Mouse (Mus musculus) limb, embryonic 13.5 days (tissue): ENCODE data around the gene Prr7. TPM values are rescaled to one million over a fixed set of nuclear protein-coding genes. Genes with fewer than 3 reads are reported as not detected.

Experiments used
- ATAC-seq: fragments of 200-750 bp; cut with Nextera tagmentation; 2 replicates; pipeline ENCODE4 v1.8.0; 2017; ENCODE audit warnings: low read depth, moderate number of reproducible peaks, moderate TSS enrichment; ENCODE audit not compliant: low FRiP score
- H3K27ac ChIP-seq: fragments of 300-500 bp; sonication (generic); 2 replicates; pipeline ENCODE4 v1.5.1; 2015; ENCODE audit warnings: inconsistent platforms, mild to moderate bottlenecking, moderate library complexity
- H3K27me3 ChIP-seq: fragments of 300-500 bp; sonication (generic); 2 replicates; pipeline ENCODE4 v1.6.1; 2015; ENCODE audit warnings: mild to moderate bottlenecking, inconsistent platforms
- H3K36me3 ChIP-seq: fragments of 300-500 bp; sonication (generic); 2 replicates; pipeline ENCODE4 v1.6.1; 2015; ENCODE audit warnings: inconsistent platforms, mild to moderate bottlenecking, moderate library complexity
- H3K4me1 ChIP-seq: fragments of 300-500 bp; sonication (generic); 2 replicates; pipeline ENCODE4 v1.6.1; 2015; ENCODE audit warnings: inconsistent platforms
- H3K4me2 ChIP-seq: fragments of 300-500 bp; sonication (generic); replicated peaks from 2 replicates; pipeline ENCODE4 v1.6.1; 2015; ENCODE audit warnings: inconsistent platforms, mild to moderate bottlenecking, moderate library complexity
- H3K4me3 ChIP-seq: fragments of 300-500 bp; sonication (generic); 2 replicates; pipeline ENCODE4 v1.5.1; 2015; ENCODE audit warnings: moderate library complexity, mild to moderate bottlenecking, inconsistent platforms
- H3K9ac ChIP-seq: fragments of 300-500 bp; sonication (generic); 2 replicates; pipeline ENCODE4 v1.6.1; 2015; ENCODE audit warnings: mild to moderate bottlenecking, inconsistent platforms
- H3K9me3 ChIP-seq: fragments of 300-500 bp; sonication (generic); 2 replicates; pipeline ENCODE4 v1.6.1; 2016; ENCODE audit warnings: inconsistent platforms
- WGBS: fragments of 180-500 bp; shearing (Covaris S2); methylation state at CpG from one replicate; pipeline ENCODE4 v1.1.7; 2015; 5-methylcytosine and 5-hydroxymethylcytosine counted together
- polyA plus RNA-seq: library from polyadenylated mRNA; unstranded; fragments of >200 nt; fragmentation: Nextera tagmentation; extraction: Ambion mirVana; gene quantifications from 2 replicates; pipeline ENCODE4 v1.2.1, GENCODE M21; 2015

Prr7 gene
- polyA plus RNA-seq, result 0.79 and 0.87 TPM in 2 replicates

DNA sequence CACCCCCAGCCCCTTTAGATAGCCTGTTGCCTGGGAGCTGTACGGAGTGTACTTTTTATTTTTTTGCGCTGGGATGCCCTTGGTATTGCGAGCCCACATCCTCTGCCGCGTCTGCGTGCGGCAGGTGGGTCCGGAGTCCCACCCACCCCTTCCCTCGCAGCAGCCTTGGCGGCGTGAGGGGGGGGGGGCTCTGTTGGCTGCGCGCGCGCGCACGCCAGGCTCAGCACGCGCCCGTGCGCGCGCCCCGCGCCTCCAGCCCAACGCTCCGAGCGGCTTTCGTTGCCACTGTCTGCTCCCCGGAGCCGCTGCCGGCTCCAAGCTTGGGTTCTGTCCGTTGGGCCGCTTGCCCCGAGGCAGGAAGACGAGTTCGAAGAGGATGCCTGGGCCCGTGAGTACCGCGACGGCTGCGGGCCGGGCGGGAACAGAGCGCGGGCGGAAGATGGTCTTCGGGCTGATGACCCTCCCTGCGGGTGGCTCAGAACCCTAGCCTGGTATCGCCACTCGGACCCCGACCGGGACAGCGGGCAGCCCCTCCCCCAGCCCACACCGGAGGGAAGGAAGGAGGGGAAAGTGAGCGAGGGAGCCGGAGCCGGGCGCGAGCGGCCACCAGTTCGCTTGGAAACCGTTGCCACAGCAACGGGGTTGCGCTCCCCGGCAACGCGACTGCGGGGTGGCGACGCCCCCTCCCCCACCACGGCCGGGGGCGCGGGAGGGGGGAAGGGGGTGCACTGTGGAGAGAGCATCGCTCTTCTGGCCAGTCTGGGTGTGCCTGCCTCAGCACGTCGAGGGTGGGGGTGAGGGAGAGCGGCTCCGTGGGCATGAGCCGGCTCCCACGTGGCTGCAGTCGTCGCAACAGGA, at the start of gene Prr7:
Prr7 (plus strand) TSS at position 241 of the 858 bp plus-strand sequence.
- peak; percentile 65 for ATAC-seq
- H3K4me3 ChIP-seq, result peak within 1 kb of the TSS; percentile 78
- H3K4me2 ChIP-seq, result peak within 1 kb of the TSS; percentile 91
- peak within 1 kb of the TSS; percentile 81 for H3K27ac ChIP-seq
- WGBS, result under 1% methylated on average over 81 of the region's 84 CpGs
- peaks cover 30% of the 10 kb centered on the region for H3K4me1 ChIP-seq
- H3K9ac ChIP-seq, result peak within 1 kb of the TSS; percentile 84
- no peaks in the 10 kb centered on the region for H3K27me3 ChIP-seq
- H3K9me3 ChIP-seq, result no peaks in the 10 kb centered on the region
- H3K36me3 ChIP-seq, result peaks cover 29% of the 10 kb centered on the region

DNA sequence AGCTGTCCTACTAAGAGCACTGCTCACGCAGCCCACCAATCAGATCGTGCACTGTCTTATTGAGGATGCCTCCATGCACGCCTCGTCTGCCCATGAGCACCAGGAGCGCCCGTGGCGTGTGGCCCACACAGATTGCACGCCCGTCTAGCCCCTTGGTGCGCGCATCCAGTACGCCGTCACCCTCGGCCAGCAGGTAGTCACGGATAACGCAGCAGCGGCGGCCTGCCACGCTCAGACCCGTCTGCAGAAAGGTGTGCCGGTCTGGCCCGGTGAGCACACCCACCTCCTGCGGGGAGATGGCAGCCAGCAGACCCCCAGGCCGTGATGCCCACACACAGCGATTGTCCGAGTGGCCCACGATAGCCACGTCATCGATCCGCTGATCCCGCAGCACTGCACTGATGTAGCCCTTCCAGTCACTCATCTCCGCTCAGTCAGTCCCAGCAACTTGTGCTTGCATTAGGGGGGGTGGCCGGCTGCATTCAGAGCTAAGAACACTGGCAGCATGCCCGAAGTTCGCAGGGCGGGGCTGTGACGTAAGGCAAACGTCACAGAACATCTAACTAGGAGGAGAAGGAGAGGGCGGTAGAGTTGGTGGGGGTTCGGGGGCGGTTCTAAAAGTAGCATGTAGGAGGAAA, 49.2 kb upstream of the Prr7 start, which contains the start of gene Pfn3:
Pfn3 (minus strand) TSS at position 490 of the 638 bp plus-strand sequence.
- no peaks in the 10 kb centered on the region for H3K9me3 ChIP-seq
- H3K4me2 ChIP-seq, result peak within 1 kb of the TSS; percentile 78
- H3K36me3 ChIP-seq, result no peaks in the 10 kb centered on the region
- H3K27ac ChIP-seq, result no peak within 1 kb of the TSS
- H3K4me1 ChIP-seq, result peaks cover 13% of the 10 kb centered on the region; the same call in 1 of the 2 replicates
- peaks cover 55% of the 10 kb centered on the region for H3K27me3 ChIP-seq
- peak within 1 kb of the TSS; percentile 43 for H3K4me3 ChIP-seq
- WGBS, result 11% methylated on average over 41 of the region's 41 CpGs
- peak; percentile 49; the same call in 1 of the 2 replicates for ATAC-seq
- peak within 1 kb of the TSS; percentile 66 for H3K9ac ChIP-seq

DNA sequence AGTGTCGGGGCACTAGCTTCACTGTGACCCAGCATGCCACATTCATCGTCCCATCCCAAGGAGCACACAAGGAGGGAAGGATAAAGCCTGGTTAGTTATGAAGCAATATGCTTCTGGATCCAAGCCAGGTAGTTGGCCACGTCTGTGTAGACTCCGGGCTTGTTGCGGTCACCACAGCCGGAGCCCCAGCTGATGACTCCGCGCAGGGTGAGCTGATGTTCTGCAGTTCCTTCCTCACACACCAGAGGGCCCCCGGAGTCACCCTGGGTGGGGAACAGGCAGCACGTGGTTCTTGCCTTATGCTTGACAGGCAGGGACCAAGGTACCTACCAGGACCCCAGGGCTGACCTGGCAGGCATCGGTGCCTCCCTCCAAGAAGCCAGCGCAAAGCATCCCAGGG, 46.1 kb upstream of the Prr7 start:
- WGBS, result 14% methylated on average over 12 of the region's 12 CpGs
- Histone ChIP-seq H3K9me3 (no peaks in the 10 kb centered on the region), H3K27ac (no peak overlapping the region), H3K27me3 (peaks cover 83% of the 10 kb centered on the region), H3K36me3 (no peaks in the 10 kb centered on the region), H3K4me1 (peaks cover 31% of the 10 kb centered on the region), H3K4me3 (no peak overlapping the region), H3K4me2 (peak overlapping the region; percentile 37), H3K9ac (no peak overlapping the region)
- ATAC-seq, result peak; percentile 77

DNA sequence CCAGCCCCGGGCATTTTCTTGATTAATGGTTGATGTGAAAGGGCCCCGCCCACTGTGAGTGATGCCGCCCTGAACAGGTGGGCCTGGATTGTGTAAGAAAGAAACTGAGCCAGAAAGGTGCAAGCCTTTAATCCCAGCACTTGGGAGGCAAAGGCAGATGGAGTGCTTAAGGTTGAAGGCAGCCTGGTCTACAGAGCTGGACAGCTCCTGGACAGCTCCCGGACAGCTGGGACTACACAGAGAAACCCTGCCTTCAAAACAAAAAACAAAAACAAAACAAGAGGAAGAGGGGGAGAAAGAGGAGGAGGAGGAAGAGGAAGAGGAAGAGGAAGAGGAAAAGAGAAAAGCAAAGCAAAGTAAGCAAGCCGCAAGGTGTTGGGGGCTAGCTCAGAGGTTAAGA, 44.9 kb upstream of the Prr7 start:
- WGBS, result 81% methylated on average over 5 of the region's 5 CpGs
- Histone ChIP-seq H3K4me3 (no peak overlapping the region), H3K9me3 (no peaks in the 10 kb centered on the region), H3K27ac (no peak overlapping the region), H3K9ac (no peak overlapping the region), H3K4me1 (peaks cover 31% of the 10 kb centered on the region), H3K27me3 (peaks cover 76% of the 10 kb centered on the region), H3K36me3 (no peaks in the 10 kb centered on the region), H3K4me2 (no peak overlapping the region)
- no peak for ATAC-seq

- no peaks in the 10 kb centered on the region for H3K9me3 ChIP-seq
- H3K36me3 ChIP-seq, result no peaks in the 10 kb centered on the region
- no peak overlapping the region for H3K27ac ChIP-seq
- WGBS, result 27% methylated on average over 51 of the region's 51 CpGs
- H3K4me1 ChIP-seq, result peaks cover 24% of the 10 kb centered on the region
- H3K27me3 ChIP-seq, result peaks cover 64% of the 10 kb centered on the region
- no peak for ATAC-seq
- peak overlapping the region; percentile 57 for H3K4me2 ChIP-seq
- peak overlapping the region; percentile 31 for H3K4me3 ChIP-seq
- H3K9ac ChIP-seq, result no peak overlapping the region
These were observed 43.8 kb upstream of the Prr7 start for GRCm38 (mm10) chr13:55420018-55420932.

DNA sequence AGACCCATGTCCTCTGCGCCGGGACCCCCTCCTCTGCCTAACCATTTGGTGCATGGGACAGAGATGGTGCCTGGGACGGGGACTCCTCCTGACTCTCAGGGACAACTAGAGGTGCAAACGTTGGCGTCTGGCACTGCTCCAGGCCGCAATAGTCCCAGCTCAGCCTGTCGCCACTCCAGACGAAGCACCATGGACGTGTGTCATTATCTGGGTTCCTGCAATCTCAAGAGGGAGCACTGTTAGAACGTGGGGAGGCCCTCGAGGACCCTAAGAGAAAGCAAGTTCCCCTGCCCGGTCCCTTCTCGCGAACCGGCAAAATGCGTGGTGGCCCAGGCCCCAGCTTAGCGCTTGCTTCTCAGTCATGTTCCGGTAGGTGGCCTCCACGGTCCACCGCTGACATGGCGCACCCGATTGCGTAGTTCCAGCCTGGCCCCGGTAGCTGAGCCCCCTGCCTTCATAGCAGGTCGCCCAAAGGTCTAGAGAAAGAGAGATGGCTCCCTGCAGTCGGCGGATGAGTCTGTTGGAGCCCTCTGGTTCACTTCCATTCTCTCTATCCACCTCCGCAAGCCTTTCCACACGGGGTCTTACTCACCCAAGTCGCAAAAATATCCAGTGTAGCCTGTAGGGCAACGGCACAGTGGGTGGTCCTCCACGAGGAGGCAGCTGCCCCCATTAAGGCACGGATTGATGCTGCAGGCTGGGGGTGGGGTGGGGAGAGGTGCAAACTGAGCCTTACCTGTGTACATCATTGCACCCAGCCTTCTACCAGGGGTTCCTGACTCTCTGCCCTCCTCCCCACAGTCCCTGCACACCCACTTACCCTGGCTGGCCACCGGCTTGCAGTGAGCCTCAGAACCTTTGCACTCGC, 42.9 kb upstream of the Prr7 start:
- peaks cover 62% of the 10 kb centered on the region for H3K27me3 ChIP-seq
- H3K4me2 ChIP-seq, result peak overlapping the region; percentile 57
- peak overlapping the region; percentile 53; the same call in 1 of the 2 replicates for H3K9ac ChIP-seq
- peak overlapping the region; percentile 31 for H3K4me3 ChIP-seq
- no peaks in the 10 kb centered on the region for H3K9me3 ChIP-seq
- no peaks in the 10 kb centered on the region for H3K36me3 ChIP-seq
- H3K27ac ChIP-seq, result no peak overlapping the region
- peaks cover 24% of the 10 kb centered on the region for H3K4me1 ChIP-seq
- peak; percentile 64; the same call in 1 of the 2 replicates for ATAC-seq
- WGBS, result 10% methylated on average over 35 of the region's 35 CpGs

GRCm38 (mm10) chr13:55426613-55427012, 37.5 kb upstream of the Prr7 start, which contains the start of gene F12:
Gene F12, minus strand, starts transcription at chr13:55426793.
- Histone ChIP-seq H3K36me3 (no peaks in the 10 kb centered on the region), H3K9ac (peak within 1 kb of the TSS; percentile 32; the same call in 1 of the 2 replicates), H3K4me3 (no peak within 1 kb of the TSS), H3K9me3 (peaks cover 5% of the 10 kb centered on the region; the same call in 1 of the 2 replicates), H3K4me1 (peaks cover 4% of the 10 kb centered on the region), H3K4me2 (no peak within 1 kb of the TSS), H3K27me3 (peaks cover 15% of the 10 kb centered on the region), H3K27ac (no peak within 1 kb of the TSS)
- 85% methylated on average over 10 of the region's 10 CpGs for WGBS
- ATAC-seq, result no peak

DNA sequence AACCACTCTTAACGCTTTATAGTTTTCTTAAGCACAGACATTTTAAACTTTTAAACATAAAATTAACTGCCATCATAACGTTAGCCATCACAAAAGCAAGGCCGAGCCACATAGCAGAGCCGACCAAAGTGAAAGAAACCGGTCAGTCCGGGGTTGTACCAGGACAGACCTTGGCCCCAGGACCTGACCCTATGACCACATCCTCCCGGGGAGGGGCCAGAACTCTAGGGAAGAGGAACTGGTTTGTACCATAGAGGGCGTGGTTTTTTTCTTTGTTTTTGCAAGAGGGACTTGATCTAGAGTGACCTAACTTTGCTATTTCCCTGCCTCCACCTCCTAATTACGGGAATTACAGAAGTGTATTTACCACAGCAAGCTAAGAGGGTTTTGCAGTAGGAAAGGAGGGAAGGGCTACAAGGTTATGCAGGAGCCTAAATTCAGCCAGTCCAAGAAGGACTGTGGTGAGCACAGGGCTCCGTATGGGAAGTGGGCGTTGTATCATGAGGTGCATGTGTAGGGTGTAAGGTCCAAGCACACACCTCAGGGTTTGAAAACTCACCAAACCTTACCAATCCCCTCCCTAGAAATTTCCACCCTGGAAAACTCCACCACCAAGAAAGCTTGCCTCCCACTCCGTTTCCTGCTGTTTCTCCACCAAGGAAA, 34.7 kb upstream of the Prr7 start:
- no peak overlapping the region for H3K9ac ChIP-seq
- H3K27ac ChIP-seq, result no peak overlapping the region
- no peak overlapping the region for H3K4me2 ChIP-seq
- no peak for ATAC-seq
- no peak overlapping the region for H3K4me3 ChIP-seq
- H3K27me3 ChIP-seq, result no peaks in the 10 kb centered on the region
- H3K36me3 ChIP-seq, result no peaks in the 10 kb centered on the region
- WGBS, result 66% methylated on average over 12 of the region's 12 CpGs
- H3K9me3 ChIP-seq, result peaks cover 6% of the 10 kb centered on the region; the same call in 1 of the 2 replicates
- H3K4me1 ChIP-seq, result no peaks in the 10 kb centered on the region

DNA sequence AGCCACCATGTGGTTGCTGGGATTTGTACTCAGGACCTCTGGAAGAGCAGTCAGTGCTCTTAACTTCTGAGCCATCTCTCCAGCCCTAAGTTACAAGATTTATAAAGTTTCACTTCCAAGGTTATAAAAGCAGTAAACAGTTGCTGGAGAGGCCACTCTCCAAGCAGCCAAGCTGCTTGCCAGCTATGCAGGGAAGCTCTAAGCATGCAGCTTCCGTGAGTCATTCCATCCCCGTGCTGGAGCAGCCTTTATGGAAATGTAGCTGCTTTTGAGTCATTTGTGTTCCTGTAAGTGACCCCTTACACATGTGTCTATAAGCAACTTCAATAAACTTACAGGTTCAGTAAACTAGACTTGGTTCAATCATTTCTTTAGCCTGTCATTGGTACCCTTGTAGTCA, 33.5 kb upstream of the Prr7 start:
- ATAC-seq, result no peak
- no peaks in the 10 kb centered on the region for H3K36me3 ChIP-seq
- no peak overlapping the region for H3K27ac ChIP-seq
- H3K4me1 ChIP-seq, result no peaks in the 10 kb centered on the region
- H3K4me2 ChIP-seq, result no peak overlapping the region
- peaks cover 9% of the 10 kb centered on the region; the same call in 1 of the 2 replicates for H3K9me3 ChIP-seq
- 74% methylated on average over 2 of the region's 2 CpGs for WGBS
- H3K9ac ChIP-seq, result no peak overlapping the region
- no peak overlapping the region for H3K4me3 ChIP-seq
- H3K27me3 ChIP-seq, result no peaks in the 10 kb centered on the region

DNA sequence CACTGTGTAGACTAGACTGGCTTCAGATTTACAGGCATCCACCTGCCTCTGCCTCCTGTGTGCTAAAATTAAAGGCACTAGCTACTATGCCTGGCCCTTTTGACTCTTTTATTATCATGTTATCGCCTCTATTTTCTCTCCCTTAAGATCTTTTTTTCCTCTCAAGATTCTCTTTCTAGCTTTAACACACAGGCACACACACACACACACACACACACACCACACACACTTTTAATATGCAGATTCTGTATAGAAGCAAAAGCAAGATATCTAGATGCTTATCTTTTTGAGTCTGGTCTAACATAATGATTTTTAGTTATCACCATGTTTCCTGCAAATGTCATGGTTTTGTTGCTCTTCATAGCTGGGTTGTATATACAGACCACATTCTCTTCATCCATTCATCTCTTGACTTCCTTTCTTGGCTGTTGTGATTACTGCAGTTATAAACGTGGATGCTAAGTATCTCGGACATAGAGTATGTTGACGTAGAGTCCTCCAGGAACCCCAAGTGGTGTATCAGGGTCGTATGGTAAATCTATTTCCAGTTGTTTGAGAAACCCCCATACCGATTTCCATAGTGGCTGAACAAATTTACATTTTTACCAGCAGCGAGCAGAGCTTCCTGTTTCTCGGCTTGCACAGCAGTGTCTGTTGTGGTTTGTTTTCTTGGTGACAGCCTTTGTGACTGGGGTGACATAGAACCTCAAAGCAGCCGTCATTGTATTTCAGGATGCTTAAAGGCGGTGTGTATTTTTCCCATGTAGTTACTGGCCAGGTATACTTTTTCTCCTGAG, 32.0 kb upstream of the Prr7 start:
- Histone ChIP-seq H3K4me1 (no peaks in the 10 kb centered on the region), H3K36me3 (no peaks in the 10 kb centered on the region), H3K4me3 (no peak overlapping the region), H3K4me2 (no peak overlapping the region), H3K9me3 (peaks cover 9% of the 10 kb centered on the region; the same call in 1 of the 2 replicates), H3K27ac (no peak overlapping the region), H3K27me3 (no peaks in the 10 kb centered on the region), H3K9ac (no peak overlapping the region)
- WGBS, result 78% methylated on average over 10 of the region's 10 CpGs
- no peak for ATAC-seq
